In the genomic region with DNA sequence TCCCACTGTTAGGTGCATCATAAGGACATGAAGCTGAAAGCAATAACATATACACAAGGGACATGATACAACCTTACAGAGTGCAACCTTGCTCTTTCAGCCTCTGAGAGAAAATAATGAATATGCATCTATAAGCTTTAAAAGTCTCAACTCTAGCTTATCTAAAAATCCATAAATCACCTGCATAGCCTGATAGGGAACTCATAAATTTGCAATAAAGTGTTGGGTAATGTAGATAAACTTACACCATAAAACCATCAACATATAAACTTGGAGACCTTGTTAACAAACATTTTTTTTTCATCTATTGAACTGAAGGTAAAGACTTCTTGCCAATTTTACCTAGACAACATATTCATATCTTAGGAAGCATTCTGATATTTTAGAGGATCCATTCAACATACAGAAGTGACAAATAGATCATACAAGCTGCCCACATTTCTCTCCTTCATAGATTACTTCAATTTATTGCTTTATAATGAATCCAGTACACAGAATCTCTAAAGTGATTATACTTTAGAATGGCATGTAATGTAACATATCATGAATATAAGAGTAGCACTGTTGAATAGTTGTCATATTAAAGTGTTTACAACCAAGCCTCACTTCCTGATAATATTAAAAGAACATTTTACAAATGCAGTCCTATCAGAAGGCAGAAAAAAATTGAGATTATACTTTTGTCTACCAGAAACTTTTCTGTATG, we compare ENCODE assay signal across 16 mouse cellular contexts.
"Had no signal": no experiment of that assay in that cellular context is flagged by ENCODE, and none has a peak within 500 bp of the region (broad histone marks: within the 10 kb centered on the region; RNA-seq: fewer than 3 reads in every experiment).

No protein-coding gene starts in this region.

- H3K4me2 ChIP-seq: neural tube, embryonic 13.5 days; neural tube, embryonic 15.5 days; stomach, embryonic 15.5 days had no signal

- DNase-seq: retina, postnatal 1 day; right cerebral cortex, adult 18-20 months; right cerebral cortex, postnatal 14 days; right cerebral cortex, postnatal 25 days; right cerebral cortex, postnatal 4 days; spleen, adult 18-20 months; thymus, adult 18-20 months; thymus, adult 2 months; thymus, postnatal 14 days; thymus, postnatal 25 days; thymus, postnatal 36 days; thymus, postnatal 4 days had no signal

- H3K27me3 ChIP-seq: neural tube, embryonic 13.5 days; neural tube, embryonic 15.5 days; stomach, embryonic 15.5 days had no signal

- H3K9me3 ChIP-seq: neural tube, embryonic 13.5 days; neural tube, embryonic 15.5 days; stomach, embryonic 15.5 days had no signal

- H3K9ac ChIP-seq: neural tube, embryonic 13.5 days; neural tube, embryonic 15.5 days; stomach, embryonic 15.5 days had no signal

- H3K27ac ChIP-seq: neural tube, embryonic 13.5 days; neural tube, embryonic 15.5 days; stomach, embryonic 15.5 days; stomach, postnatal 0 days had no signal

- H3K36me3 ChIP-seq: neural tube, embryonic 13.5 days; neural tube, embryonic 15.5 days; stomach, embryonic 15.5 days had no signal

- H3K4me1 ChIP-seq: neural tube, embryonic 13.5 days; neural tube, embryonic 15.5 days; stomach, embryonic 15.5 days had no signal

- H3K4me3 ChIP-seq: neural tube, embryonic 13.5 days; neural tube, embryonic 15.5 days; stomach, embryonic 15.5 days had no signal
